Mouse (Mus musculus): ENCODE results near the gene Got2. TPM values are rescaled to one million over a fixed set of nuclear protein-coding genes. Genes with fewer than 3 reads are reported as not detected.
A peak's percentile ranks its signal among the peaks of the same experiment; 100 is the strongest.
"Not testable (repeated sequence)": the region's sequence is repeated elsewhere in the genome, so short reads cannot be mapped to it uniquely, and the experiment has no call there.

Got2 gene
- total RNA-seq, 2 experiments from 2014 or later = 222 to 232 TPM

- no peak overlapping the region for H3K4me3 ChIP-seq
- TF ChIP-seq CTCF (conservative IDR thresholded peaks at IDR 0.05) = peak; percentile 98
- no peak overlapping the region for H3K27ac ChIP-seq
- peak; percentile 83 to 94 for DNase-seq (ENCODE audit: low spot score in 2 of 2)
These were observed 55.5 kb downstream of the Got2 start for GRCm38 (mm10) chr8:95832603-95833434.

GRCm38 (mm10) chr8:95830144-95830543 lies 58.2 kb downstream of the Got2 start:
- no peak for TF ChIP-seq CTCF (conservative IDR thresholded peaks at IDR 0.05)
- H3K4me3 ChIP-seq = no peak overlapping the region
- no peak for DNase-seq (ENCODE audit: low spot score in 2 of 2)
- H3K27ac ChIP-seq = no peak overlapping the region

- not testable (repeated sequence) for H3K27ac ChIP-seq; H3K4me3 ChIP-seq; DNase-seq (ENCODE audit: low spot score in 2 of 2)
These were observed 63.2 kb downstream of the Got2 start, which contains the start of gene Sap18b for GRCm38 (mm10) chr8:95825162-95825561. Gene Sap18b, plus strand, starts transcription at chr8:95825346.

- no peak for TF ChIP-seq CTCF (conservative IDR thresholded peaks at IDR 0.05)
- no peak overlapping the region for H3K27ac ChIP-seq
- H3K4me3 ChIP-seq = no peak overlapping the region
- DNase-seq (ENCODE audit: low spot score in 2 of 2) = no peak
These were observed 65.6 kb downstream of the Got2 start for GRCm38 (mm10) chr8:95822699-95823098.

GRCm38 (mm10) chr8:95822096-95822495 lies 66.3 kb downstream of the Got2 start:
- TF ChIP-seq CTCF (conservative IDR thresholded peaks at IDR 0.05) = no peak
- no peak for DNase-seq (ENCODE audit: low spot score in 2 of 2)

GRCm38 (mm10) chr8:95821266-95821665 lies 67.1 kb downstream of the Got2 start:
- DNase-seq (ENCODE audit: low spot score in 2 of 2) = no peak
- Histone ChIP-seq H3K27ac (no peak overlapping the region), H3K4me3 (no peak overlapping the region)
- TF ChIP-seq CTCF (conservative IDR thresholded peaks at IDR 0.05) = no peak

More at GRCm38 (mm10) chr8:95822096-95822495, 66.3 kb downstream of the Got2 start:
- H3K4me3 ChIP-seq = no peak overlapping the region
- H3K27ac ChIP-seq = no peak overlapping the region

GRCm38 (mm10) chr8:95818211-95818610 lies 70.1 kb downstream of the Got2 start:
- no peak overlapping the region for H3K4me3 ChIP-seq
- DNase-seq (ENCODE audit: low spot score in 2 of 2) = no peak
- H3K27ac ChIP-seq = no peak overlapping the region
- TF ChIP-seq CTCF (conservative IDR thresholded peaks at IDR 0.05) = no peak

GRCm38 (mm10) chr8:95817597-95817996 lies 70.8 kb downstream of the Got2 start:
- H3K4me3 ChIP-seq = no peak overlapping the region

GRCm38 (mm10) chr8:95816044-95816708 lies 72.2 kb downstream of the Got2 start:
- no peak overlapping the region for H3K27ac ChIP-seq
- TF ChIP-seq CTCF (conservative IDR thresholded peaks at IDR 0.05) = no peak
- no peak for DNase-seq (ENCODE audit: low spot score in 2 of 2)
- H3K4me3 ChIP-seq = no peak overlapping the region

More at GRCm38 (mm10) chr8:95817597-95817996, 70.8 kb downstream of the Got2 start:
- TF ChIP-seq CTCF (conservative IDR thresholded peaks at IDR 0.05) = no peak
- no peak overlapping the region for H3K27ac ChIP-seq
- no peak for DNase-seq (ENCODE audit: low spot score in 2 of 2)

Other genes starting within 250 kb of the Got2 start
- gene Ndrg4, start 211.6 kb downstream of the Got2 start, total RNA-seq (2021) = 1,000 to 10,000 TPM; 1,421 to 1,432 TPM
- gene Setd6, start 172.7 kb downstream of the Got2 start, total RNA-seq (2021) = 10 to 100 TPM; 16.4 to 21.9 TPM
- 100 to 1,000 TPM; 130 to 144 TPM for gene Cnot1, start 81.1 kb downstream of the Got2 start, total RNA-seq (2021)
- gene Sap18b, start 63.2 kb downstream of the Got2 start, total RNA-seq (2021) = 100 to 1,000 TPM; 123 to 140 TPM
- gene Slc38a7, start 35.0 kb downstream of the Got2 start, total RNA-seq (2021) = 10 to 100 TPM; 30.0 to 31.0 TPM